Mouse (Mus musculus) urinary bladder, postnatal 14 days (tissue): Measurements from ENCODE around the gene Apol9b.
A peak's percentile ranks its signal among the peaks of the same experiment; 100 is the strongest.

Source experiments
- DNase-seq: peaks from one replicate; pipeline ENCODE4 v3.0.0; 2021; ENCODE audit warnings: low spot score

Apol9b gene

GRCm38 (mm10) chr15:77782449-77783014 lies 53.7 kb downstream of the Apol9b start:
- DNase-seq: peak; percentile 52

GRCm38 (mm10) chr15:77784039-77784824 lies 55.4 kb downstream of the Apol9b start:
- no peak for DNase-seq

GRCm38 (mm10) chr15:77785807-77786206 lies 57.0 kb downstream of the Apol9b start:
- DNase-seq: no peak
